Mouse (Mus musculus) hindbrain, embryonic 16.5 days (tissue): ENCODE measurements around the gene Twf1. TPM values are rescaled to one million over a fixed set of nuclear protein-coding genes. Genes with fewer than 3 reads are reported as not detected.

Source experiments
- ATAC-seq: fragments of 200-750 bp; cut with Nextera tagmentation; 2 replicates; pipeline ENCODE4 v1.8.0; 2017; ENCODE audit warnings: moderate TSS enrichment, moderate library complexity
- H3K27ac ChIP-seq: fragments of 300-500 bp; sonication (generic); 2 replicates; pipeline ENCODE4 v1.5.1; 2014; ENCODE audit warnings: low read depth, mild to moderate bottlenecking, control low read depth, low read length, moderate library complexity
- H3K27me3 ChIP-seq: fragments of 300-500 bp; sonication (generic); replicated peaks from 2 replicates; pipeline ENCODE4 v1.6.1; 2014; ENCODE audit warnings: low read length; ENCODE audit not compliant: control insufficient read depth, insufficient read depth
- H3K36me3 ChIP-seq: fragments of 300-500 bp; sonication (generic); 2 replicates; pipeline ENCODE4 v1.6.1; 2014; ENCODE audit warnings: mild to moderate bottlenecking, low read length, moderate library complexity, mixed read lengths; ENCODE audit not compliant: control insufficient read depth, insufficient read depth
- H3K4me1 ChIP-seq: fragments of 300-500 bp; sonication (generic); 2 replicates; pipeline ENCODE4 v1.6.1; 2014; ENCODE audit warnings: low read depth, low read length; ENCODE audit not compliant: control insufficient read depth, insufficient read depth
- H3K4me2 ChIP-seq: fragments of 300-500 bp; sonication (generic); 2 replicates; pipeline ENCODE4 v1.6.1; 2014; ENCODE audit warnings: mild to moderate bottlenecking, low read length, control low read depth, moderate library complexity
- H3K4me3 ChIP-seq: fragments of 300-500 bp; sonication (generic); 2 replicates; pipeline ENCODE4 v1.5.1; 2014; ENCODE audit warnings: mild to moderate bottlenecking, low read length, control low read depth, moderate library complexity
- H3K9ac ChIP-seq: fragments of 300-500 bp; sonication (generic); 2 replicates; pipeline ENCODE4 v1.6.1; 2014; ENCODE audit warnings: low read depth, mild to moderate bottlenecking, control low read depth, low read length, moderate library complexity
- H3K9me3 ChIP-seq: fragments of 300-500 bp; sonication (generic); 2 replicates; pipeline ENCODE4 v1.6.1; 2014; ENCODE audit warnings: mild to moderate bottlenecking, low read length, moderate library complexity; ENCODE audit not compliant: control insufficient read depth
- WGBS: fragments of 180-500 bp; shearing (Covaris S2); extraction: QIAGEN DNeasy Blood & Tissue Kit; methylation state at CpG from one replicate; pipeline ENCODE4 v1.1.7; 2014; 5-methylcytosine and 5-hydroxymethylcytosine counted together
- polyA plus RNA-seq: library from polyadenylated mRNA; unstranded; fragments of >200 nt; fragmentation: Nextera tagmentation; extraction: Ambion mirVana; gene quantifications from 2 replicates; pipeline ENCODE4 v1.2.1, GENCODE M21; 2015

The Twf1 gene
- polyA plus RNA-seq, 1 experiment from 2014 or later: 75.0 TPM

DNA sequence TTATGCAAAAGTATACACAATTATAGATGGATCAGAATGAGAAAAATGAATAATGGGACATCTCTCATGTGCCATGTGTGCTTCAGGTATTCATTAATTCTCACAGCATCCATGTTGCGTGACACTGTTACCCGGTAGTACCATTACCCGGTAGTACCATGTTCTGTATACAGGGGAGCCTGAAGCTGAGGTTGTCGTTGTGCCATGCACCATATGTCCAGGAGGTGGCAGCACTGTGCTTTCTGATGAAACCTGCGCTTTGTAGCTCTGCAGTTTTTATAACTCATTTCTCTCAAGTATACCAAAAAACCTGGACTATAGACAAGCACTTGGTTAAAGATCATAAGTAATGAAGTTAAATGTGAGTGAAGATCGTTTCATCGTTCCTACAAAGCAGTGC is 32.2 kb downstream of the Twf1 start:
- no peak overlapping the region for H3K4me3 ChIP-seq
- 22% methylated on average over 7 of the region's 7 CpGs for WGBS
- H3K27me3 ChIP-seq: no peaks in the 10 kb centered on the region
- no peaks in the 10 kb centered on the region for H3K4me1 ChIP-seq
- no peak overlapping the region for H3K4me2 ChIP-seq
- ATAC-seq: peak; percentile 56; the same call in 1 of the 2 replicates
- no peak overlapping the region for H3K9ac ChIP-seq
- H3K9me3 ChIP-seq: no peaks in the 10 kb centered on the region
- no peaks in the 10 kb centered on the region for H3K36me3 ChIP-seq
- H3K27ac ChIP-seq: no peak overlapping the region

- 92% methylated on average over 9 of the region's 9 CpGs for WGBS
- Histone ChIP-seq H3K4me2 (no peak overlapping the region), H3K9me3 (peaks cover 7% of the 10 kb centered on the region; the same call in 1 of the 2 replicates), H3K27me3 (no peaks in the 10 kb centered on the region), H3K36me3 (no peaks in the 10 kb centered on the region), H3K4me3 (no peak overlapping the region), H3K9ac (no peak overlapping the region), H3K27ac (no peak overlapping the region), H3K4me1 (no peaks in the 10 kb centered on the region)
- ATAC-seq: no peak
These were observed 36.2 kb downstream of the Twf1 start for GRCm38 (mm10) chr15:94553536-94553935.

DNA sequence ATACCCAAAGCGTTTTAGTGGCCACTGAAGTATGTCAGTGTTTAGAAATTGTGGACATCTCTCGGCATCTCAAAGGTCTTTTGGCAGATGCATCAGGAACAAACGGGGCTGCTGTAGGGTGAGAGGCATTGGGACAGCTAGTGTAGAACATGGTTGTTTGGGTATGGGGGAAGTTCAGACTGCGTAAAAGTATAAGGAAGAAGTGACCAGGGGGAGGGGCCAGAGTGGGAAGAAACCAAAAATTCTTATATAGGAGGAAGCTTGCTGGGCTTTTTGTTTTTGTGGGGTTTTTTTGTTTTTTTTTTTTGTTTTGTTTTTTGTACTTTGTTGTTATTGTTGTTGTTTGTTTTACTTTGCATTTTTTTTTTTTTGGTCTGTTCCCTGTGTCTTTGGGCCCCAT is 44.8 kb downstream of the Twf1 start:
- H3K36me3 ChIP-seq: no peaks in the 10 kb centered on the region
- no peak for ATAC-seq
- no peak overlapping the region for H3K4me2 ChIP-seq
- no peak overlapping the region for H3K9ac ChIP-seq
- no peak overlapping the region for H3K4me3 ChIP-seq
- peaks cover 1% of the 10 kb centered on the region; the same call in 1 of the 2 replicates for H3K9me3 ChIP-seq
- H3K27me3 ChIP-seq: no peaks in the 10 kb centered on the region
- no peak overlapping the region for H3K27ac ChIP-seq
- 85% methylated on average over 4 of the region's 4 CpGs for WGBS
- peaks cover 5% of the 10 kb centered on the region for H3K4me1 ChIP-seq

GRCm38 (mm10) chr15:94544052-94544636 is 45.5 kb downstream of the Twf1 start:
- H3K9me3 ChIP-seq: no peaks in the 10 kb centered on the region
- 40% methylated on average over 9 of the region's 9 CpGs for WGBS
- no peaks in the 10 kb centered on the region for H3K27me3 ChIP-seq
- H3K36me3 ChIP-seq: no peaks in the 10 kb centered on the region
- peak overlapping the region; percentile 73 for H3K9ac ChIP-seq
- peak overlapping the region; percentile 93 for H3K4me3 ChIP-seq
- no peak overlapping the region; the same call in 1 of the 2 replicates for H3K27ac ChIP-seq
- ATAC-seq: no peak
- H3K4me1 ChIP-seq: peaks cover 5% of the 10 kb centered on the region
- H3K4me2 ChIP-seq: peak overlapping the region; percentile 96

DNA sequence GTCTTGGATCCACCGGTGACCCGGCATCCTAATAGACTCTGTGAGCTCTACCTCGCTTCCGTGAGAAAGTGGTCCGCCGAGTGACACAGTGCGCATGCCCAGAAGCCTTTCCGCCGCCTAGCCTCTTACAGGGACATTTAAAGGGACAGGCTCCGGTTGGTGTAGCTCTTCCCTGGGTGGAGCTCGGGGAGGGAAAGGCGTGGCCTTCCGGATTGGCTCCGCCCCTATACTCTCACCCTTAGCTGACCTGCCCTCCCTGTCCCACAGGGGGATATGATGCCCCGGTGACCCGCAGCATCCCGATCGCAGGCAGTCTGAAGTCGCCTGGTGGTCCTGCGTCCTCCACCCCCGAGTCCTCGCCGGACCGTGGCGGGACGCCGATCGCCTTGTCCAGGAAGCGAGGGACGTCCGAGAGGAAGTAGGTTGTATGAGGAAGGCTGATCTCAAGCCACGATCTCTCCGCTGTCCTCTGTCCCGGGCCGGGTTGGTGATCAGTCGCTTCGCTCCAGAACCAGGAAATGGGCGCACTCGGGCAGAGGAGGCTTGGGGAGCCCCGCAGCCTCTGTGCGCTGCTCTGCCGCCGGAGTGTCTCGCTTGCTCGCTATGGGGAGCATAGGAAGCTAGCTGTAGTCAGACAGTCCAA is 46.2 kb downstream of the Twf1 start, which contains the start of the genes Pus7l and Irak4:
Pus7l (minus strand) TSS at position 139 of the 643 bp plus-strand sequence.
Irak4 (plus strand) TSS at position 235 of the 643 bp plus-strand sequence.
- Histone ChIP-seq H3K36me3 (no peaks in the 10 kb centered on the region), H3K9ac (peak within 1 kb of the TSS; percentile 73), H3K4me1 (peaks cover 5% of the 10 kb centered on the region), H3K4me3 (peak within 1 kb of the TSS; percentile 93), H3K27me3 (no peaks in the 10 kb centered on the region), H3K9me3 (no peaks in the 10 kb centered on the region), H3K4me2 (peak within 1 kb of the TSS; percentile 96), H3K27ac (peak within 1 kb of the TSS; percentile 70)
- WGBS: under 1% methylated on average over 44 of the region's 45 CpGs
- ATAC-seq: peak; percentile 99

GRCm38 (mm10) chr15:94542567-94543408 is 46.9 kb downstream of the Twf1 start:
- Histone ChIP-seq H3K27ac (peak overlapping the region; percentile 70), H3K27me3 (no peaks in the 10 kb centered on the region), H3K9ac (peak overlapping the region; percentile 73), H3K36me3 (no peaks in the 10 kb centered on the region), H3K4me2 (peak overlapping the region; percentile 96), H3K4me1 (peaks cover 5% of the 10 kb centered on the region), H3K4me3 (peak overlapping the region; percentile 93), H3K9me3 (no peaks in the 10 kb centered on the region)
- peak; percentile 94 for ATAC-seq
- 15% methylated on average over 15 of the region's 22 CpGs for WGBS

- 91% methylated on average over 3 of the region's 3 CpGs for WGBS
- H3K27me3 ChIP-seq: no peaks in the 10 kb centered on the region
- H3K4me3 ChIP-seq: no peak overlapping the region
- ATAC-seq: no peak
- H3K27ac ChIP-seq: no peak overlapping the region
- no peak overlapping the region for H3K9ac ChIP-seq
- H3K4me1 ChIP-seq: peaks cover 5% of the 10 kb centered on the region
- no peaks in the 10 kb centered on the region for H3K9me3 ChIP-seq
- H3K36me3 ChIP-seq: no peaks in the 10 kb centered on the region
- no peak overlapping the region for H3K4me2 ChIP-seq
These were observed 50.4 kb downstream of the Twf1 start for GRCm38 (mm10) chr15:94539296-94539695.

- no peak overlapping the region for H3K9ac ChIP-seq
- H3K27me3 ChIP-seq: no peaks in the 10 kb centered on the region
- H3K4me1 ChIP-seq: no peaks in the 10 kb centered on the region
- H3K4me2 ChIP-seq: no peak overlapping the region
- H3K36me3 ChIP-seq: no peaks in the 10 kb centered on the region; the same call in 1 of the 2 replicates
- ATAC-seq: no peak
- H3K4me3 ChIP-seq: no peak overlapping the region
- no peak overlapping the region for H3K27ac ChIP-seq
- WGBS: 94% methylated on average over 7 of the region's 7 CpGs
- H3K9me3 ChIP-seq: no peaks in the 10 kb centered on the region
These were observed 54.2 kb downstream of the Twf1 start for GRCm38 (mm10) chr15:94535521-94535920.

GRCm38 (mm10) chr15:94532956-94533355 is 56.7 kb downstream of the Twf1 start:
- no peak overlapping the region for H3K4me2 ChIP-seq
- H3K4me1 ChIP-seq: no peaks in the 10 kb centered on the region
- ATAC-seq: no peak
- H3K27me3 ChIP-seq: no peaks in the 10 kb centered on the region
- H3K9ac ChIP-seq: no peak overlapping the region
- whole genome bisulfite sequencing: 92% methylated on average over 6 of the region's 6 CpGs
- no peak overlapping the region for H3K27ac ChIP-seq
- no peak overlapping the region for H3K4me3 ChIP-seq
- no peaks in the 10 kb centered on the region; the same call in 1 of the 2 replicates for H3K36me3 ChIP-seq
- H3K9me3 ChIP-seq: no peaks in the 10 kb centered on the region
